Mouse (Mus musculus) brain, adult 2 months (tissue): ENCODE results near the gene Olfr772.
"Not testable (repeated sequence)": the region's sequence is repeated elsewhere in the genome, so short reads cannot be mapped to it uniquely, and the experiment has no call there.

ENCODE experiments used
- DNase-seq: peaks from one replicate; pipeline ENCODE4 v3.0.0; 2011; ENCODE audit warnings: low read depth, low spot score

Olfr772 gene

GRCm38 (mm10) chr10:129177821-129178220, at the start of gene Olfr772:
Gene Olfr772 (minus strand): TSS chr10:129177921.
- not testable (repeated sequence) for DNase-seq

GRCm38 (mm10) chr10:129187319-129187718, 9.6 kb upstream of the Olfr772 start, which contains the start of gene Olfr773:
Gene Olfr773 (minus strand): TSS chr10:129187419.
- DNase-seq: not testable (repeated sequence)

- no peak for DNase-seq
Observed at GRCm38 (mm10) chr10:129164651-129165050, 13.1 kb downstream of the Olfr772 start, which contains the start of gene Olfr771. Gene Olfr771 (minus strand): TSS chr10:129164751.

GRCm38 (mm10) chr10:129138898-129139297, 38.8 kb downstream of the Olfr772 start, which contains the start of gene Olfr770:
Gene Olfr770 (minus strand): TSS chr10:129138998.
- DNase-seq: peak; percentile 1
